Mouse (Mus musculus) ovary, postnatal 14 days (tissue): ENCODE results near the gene Lrrc37a.
"Not testable (repeated sequence)": the region's sequence is repeated elsewhere in the genome, so short reads cannot be mapped to it uniquely, and the experiment has no call there.

Experiments used
- DNase-seq: peaks from one replicate; pipeline ENCODE4 v3.0.0; 2022; ENCODE audit warnings: low spot score

The Lrrc37a gene

DNA sequence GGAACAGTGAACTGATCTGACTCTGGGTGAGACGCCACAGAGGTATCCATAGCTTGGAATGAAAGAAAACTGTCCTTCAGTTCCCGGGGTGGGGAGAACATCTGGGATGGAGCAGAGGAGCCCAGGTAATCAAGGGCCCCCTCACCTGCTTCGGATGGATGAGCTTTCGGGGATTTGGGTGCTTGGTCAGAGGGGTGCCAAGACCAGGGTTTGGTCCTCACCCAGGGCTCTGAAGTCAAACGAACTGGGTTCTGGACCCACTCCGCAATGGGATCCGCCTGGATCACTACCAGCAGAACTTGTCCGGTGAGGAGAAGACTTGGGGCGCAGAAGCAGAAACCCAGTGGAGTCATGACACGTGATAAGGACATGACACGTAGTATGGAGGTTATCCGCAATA, at the start of gene Lrrc37a:
Gene Lrrc37a (minus strand): TSS at position 101 of the 400 bp plus-strand sequence.
- no peak for DNase-seq

- DNase-seq: not testable (repeated sequence)
These were observed 30.6 kb upstream of the Lrrc37a start for GRCm38 (mm10) chr11:103534973-103535372.

- no peak for DNase-seq
These were observed 7.7 kb upstream of the Lrrc37a start for GRCm38 (mm10) chr11:103512111-103512510.

GRCm38 (mm10) chr11:103464443-103464842, 40.0 kb downstream of the Lrrc37a start:
- DNase-seq: no peak

DNA sequence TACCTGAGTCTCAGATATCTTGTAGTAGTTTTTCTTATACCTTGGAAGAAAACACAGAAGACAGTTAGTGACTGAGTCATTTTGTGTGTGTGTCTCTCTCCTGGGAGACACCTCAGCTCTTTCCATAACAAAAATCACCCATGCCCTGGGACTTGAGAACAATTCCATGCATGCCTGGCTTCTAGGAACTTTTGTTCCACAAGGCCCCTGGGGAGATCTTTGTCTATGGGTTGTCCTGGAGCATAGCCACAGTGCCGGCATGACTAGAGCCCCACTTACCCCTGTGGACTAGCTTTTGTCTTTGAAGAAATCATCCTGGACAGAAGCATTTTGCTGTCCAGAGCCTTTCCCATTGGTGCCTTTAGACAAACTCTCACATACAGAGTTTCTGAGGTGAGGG, 53.3 kb downstream of the Lrrc37a start:
- not testable (repeated sequence) for DNase-seq

DNA sequence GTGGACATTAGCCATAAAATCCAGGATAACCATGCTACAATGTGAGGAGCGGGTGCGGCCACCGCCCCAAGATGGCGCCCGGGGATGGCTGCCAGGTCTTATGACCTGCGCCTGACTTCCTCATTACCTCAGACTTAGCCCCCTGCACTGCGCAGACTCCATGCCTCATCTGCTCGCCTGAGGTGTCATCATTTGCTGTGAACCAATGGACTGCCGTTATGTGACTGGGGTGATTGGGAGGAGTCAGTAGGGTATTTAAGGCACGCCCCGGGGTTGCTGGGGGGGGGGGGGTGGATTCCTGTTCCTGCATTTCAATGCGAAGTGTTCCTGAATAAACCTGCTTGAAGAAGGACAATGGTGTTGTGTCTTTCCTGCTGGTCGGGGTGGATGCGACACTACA, 54.7 kb downstream of the Lrrc37a start:
- not testable (repeated sequence) for DNase-seq

DNA sequence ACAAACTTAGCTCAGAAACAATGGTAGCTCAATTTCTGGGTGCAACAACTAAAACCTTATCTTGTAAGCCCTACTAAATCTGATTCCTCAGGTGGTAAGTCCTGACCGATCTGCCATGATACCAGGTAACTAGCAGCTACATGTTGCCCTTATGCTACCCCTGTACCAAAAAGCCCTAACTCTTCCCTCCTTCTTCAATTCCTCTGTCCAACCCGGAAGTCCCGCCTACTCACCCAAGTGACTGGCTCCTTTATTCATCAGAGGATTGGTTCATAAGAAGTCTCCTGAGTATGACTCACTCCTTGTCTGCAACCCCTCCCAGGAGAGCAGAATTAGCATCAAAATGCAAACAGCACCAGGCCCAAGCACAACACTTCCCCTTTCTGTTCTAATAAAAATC, 60.7 kb downstream of the Lrrc37a start:
- no peak for DNase-seq

DNA sequence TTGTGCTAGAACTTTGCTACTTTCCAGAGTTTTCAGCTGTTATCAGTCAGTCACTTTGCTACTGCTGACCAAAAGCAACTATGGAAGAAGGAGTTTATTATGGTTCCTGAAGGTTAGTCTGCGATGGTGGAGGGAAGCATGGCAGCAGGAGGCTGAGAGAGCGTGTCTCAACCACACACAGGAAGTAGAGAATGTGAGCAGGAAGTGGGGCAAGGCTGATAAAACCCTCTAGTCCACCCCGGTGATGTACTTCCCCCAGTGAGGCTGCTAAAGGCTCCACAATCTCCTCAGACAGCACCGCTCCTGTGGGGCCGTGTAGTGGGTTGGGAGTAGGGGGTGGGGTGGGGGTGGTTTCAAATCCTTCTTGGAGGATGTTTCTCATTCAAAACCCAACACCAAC, 68.1 kb downstream of the Lrrc37a start:
- no peak for DNase-seq

DNA sequence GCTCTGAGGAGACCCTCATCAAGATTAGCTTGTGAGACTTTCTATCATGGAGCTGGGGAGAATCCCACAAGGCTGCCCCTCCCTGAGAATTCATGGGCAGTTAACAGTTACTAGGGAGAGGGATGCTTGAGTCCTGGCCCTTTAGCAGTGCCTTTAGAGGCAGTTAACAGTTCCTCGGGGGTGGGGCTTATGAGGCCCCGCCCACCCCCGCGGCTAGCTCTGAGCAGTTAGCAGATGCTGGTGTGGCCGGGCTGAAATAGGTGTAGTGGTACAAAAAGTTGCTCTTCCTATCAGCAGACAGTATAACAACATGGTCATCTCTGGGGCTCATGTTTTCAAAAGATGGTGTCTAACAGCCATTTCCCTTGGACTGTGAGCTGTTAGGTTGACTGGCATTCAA, 79.4 kb downstream of the Lrrc37a start:
- no peak for DNase-seq

DNA sequence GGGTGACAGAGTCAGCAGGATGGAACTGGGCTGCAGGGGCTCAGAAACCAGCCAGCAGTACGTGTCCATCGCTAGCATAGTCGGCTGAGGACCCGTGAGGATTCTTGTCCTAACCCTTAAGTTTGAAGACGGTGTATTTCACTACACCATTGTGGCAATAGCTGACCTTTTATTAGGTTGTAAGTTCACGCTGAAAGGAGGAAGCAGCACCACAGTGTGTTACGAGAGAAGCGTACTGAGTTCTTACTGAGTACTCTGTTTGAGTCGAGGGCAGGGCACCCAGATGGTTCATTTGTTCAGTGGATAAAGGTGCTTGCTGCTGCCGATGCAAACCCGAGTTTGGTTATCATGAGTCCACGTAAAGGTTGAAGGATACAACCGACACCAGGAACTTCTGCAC, 84.7 kb downstream of the Lrrc37a start:
- no peak for DNase-seq

GRCm38 (mm10) chr11:103419226-103419625, 85.2 kb downstream of the Lrrc37a start:
- no peak for DNase-seq

GRCm38 (mm10) chr11:103413516-103413915, 90.9 kb downstream of the Lrrc37a start:
- DNase-seq: no peak

GRCm38 (mm10) chr11:103412950-103413423, 91.4 kb downstream of the Lrrc37a start:
- peak; percentile 11 for DNase-seq

DNA sequence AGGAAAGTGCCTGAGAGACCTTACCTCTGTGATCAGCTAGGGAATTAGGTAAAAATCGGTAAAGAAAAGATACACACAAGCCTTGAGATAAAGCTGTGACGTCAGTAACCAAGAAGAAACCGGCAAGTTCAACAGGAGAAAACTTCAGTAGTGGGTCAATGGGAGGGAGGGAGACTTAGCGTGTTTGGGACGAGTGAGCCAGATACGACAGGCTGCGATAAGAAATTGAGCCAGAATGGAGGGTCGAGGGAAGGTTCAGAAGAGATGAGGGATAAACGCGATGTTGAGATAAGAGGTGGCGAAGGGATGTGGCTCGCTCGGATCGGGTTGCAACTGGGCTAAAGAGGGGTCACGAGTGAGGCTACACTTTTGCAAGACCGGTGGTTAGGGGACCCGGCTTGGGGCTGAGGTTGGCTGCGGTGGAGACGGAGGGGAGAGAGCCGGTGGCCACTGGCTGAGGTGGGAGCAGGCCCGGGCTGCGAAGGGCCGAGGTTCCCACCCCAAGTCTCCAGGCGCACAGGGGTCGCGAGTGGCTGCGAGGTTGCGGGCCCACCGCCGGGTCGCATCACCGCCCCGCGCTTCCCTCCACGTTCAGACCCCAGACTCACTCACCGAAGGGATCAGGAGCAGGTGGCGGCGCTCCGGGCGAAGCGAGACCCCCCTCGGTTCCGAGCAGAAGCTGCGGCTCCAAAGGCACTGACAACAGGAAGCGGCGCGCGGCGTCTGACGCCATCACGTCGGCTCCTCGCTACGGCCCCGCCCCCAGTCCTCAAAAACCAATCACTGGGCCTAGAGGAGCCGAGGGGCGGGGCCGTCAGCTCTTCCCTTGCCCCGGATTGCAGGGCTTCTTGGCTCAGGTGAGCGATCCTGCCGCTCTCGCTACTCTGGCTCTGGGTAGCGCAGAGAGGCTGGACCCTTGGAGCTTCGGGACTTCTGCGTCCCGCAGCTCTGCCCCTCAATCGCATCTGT, 92.1 kb downstream of the Lrrc37a start, which contains the start of gene Plekhm1:
Gene Plekhm1 (minus strand): TSS at position 707 of the 969 bp plus-strand sequence.
- DNase-seq: peak; percentile 87

- DNase-seq: no peak
These were observed 93.1 kb downstream of the Lrrc37a start for GRCm38 (mm10) chr11:103411301-103411700.

DNA sequence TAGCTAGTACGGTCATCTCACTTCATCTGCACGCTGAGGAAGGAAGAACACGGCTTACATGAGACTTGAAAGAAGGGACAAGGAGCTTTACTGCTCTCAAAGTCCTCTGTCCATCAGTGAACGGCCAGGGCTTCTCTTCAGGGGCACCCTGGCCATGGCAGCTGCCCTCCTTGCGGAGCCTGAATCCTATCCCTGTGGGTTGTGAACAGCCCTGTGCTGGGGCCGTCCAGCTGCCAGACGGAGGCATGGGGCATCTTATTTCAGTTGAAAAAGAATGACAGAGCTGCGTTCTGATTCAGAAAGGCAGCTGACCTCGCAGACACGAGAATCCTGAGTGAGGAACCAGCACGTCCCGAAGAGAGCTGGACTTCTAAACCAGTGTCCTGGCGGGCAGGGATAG, 95.5 kb downstream of the Lrrc37a start:
- no peak for DNase-seq

GRCm38 (mm10) chr11:103407136-103407535, 97.3 kb downstream of the Lrrc37a start:
- DNase-seq: not testable (repeated sequence)

DNA sequence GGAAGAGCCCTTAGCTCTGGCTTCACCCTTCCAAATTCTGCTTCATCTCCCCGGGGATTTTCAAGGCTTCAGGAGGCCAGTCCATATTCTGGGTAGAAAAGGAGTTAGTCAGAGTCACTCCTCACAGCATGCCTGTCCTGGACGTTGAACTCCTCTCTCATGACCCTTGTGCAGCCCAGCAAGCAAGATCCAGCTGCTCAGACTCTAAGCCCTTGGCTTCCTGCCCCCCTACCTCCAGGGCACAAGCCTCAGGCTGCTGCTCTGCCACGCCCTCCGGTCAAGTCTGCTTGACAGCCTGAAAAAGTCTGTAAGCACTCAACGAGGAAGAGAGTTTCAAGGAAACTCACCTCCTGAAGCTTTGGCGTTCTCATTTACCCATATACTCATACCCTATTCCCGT, 97.8 kb downstream of the Lrrc37a start:
- DNase-seq: no peak

DNA sequence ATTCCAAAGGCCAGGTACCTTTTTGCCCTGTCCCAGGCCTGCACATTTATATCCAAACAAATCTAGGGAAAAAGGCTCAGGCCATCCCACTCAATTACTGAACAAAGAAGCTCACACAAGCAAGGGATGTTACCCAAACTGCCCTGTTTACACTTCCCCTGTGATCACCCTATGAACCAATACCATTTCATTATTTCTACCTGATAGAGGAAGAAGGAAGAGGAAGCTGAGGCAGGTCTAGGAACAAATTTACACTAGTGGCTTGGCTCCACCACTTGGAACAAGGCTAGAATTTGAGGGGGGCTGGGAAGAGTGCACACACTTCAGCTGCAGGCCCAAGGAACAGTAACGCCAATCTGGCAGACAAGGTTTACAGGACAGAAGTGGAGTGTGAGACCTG, 98.6 kb downstream of the Lrrc37a start:
- DNase-seq: no peak

- no peak for DNase-seq
These were observed 99.8 kb downstream of the Lrrc37a start for GRCm38 (mm10) chr11:103404618-103405017.

DNA sequence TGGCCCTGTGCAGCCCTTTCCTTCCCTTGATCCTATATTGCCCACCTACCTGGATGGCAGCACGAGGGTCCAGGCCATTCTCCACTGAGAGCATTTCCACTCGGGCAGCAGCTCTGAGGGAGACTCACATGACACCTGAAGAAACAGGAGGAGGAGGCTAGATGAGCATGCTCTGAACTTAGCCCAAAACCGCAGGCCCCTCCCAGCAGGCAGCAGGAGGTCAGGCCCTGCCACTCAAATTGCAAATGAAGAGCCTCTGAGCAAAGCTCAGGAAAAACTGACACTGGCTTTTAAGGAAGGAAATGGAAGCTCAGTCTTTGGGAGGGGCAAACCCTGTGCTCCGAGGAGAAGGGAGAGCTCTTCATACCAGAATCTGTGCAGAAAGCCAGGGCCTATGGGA, 100.6 kb downstream of the Lrrc37a start:
- DNase-seq: no peak

GRCm38 (mm10) chr11:103402738-103403137, 101.7 kb downstream of the Lrrc37a start:
- DNase-seq: no peak

- DNase-seq: no peak
These were observed 102.2 kb downstream of the Lrrc37a start for GRCm38 (mm10) chr11:103402198-103402597.
